ENCODE assay signal across 30 mouse cellular contexts in the genomic region with DNA sequence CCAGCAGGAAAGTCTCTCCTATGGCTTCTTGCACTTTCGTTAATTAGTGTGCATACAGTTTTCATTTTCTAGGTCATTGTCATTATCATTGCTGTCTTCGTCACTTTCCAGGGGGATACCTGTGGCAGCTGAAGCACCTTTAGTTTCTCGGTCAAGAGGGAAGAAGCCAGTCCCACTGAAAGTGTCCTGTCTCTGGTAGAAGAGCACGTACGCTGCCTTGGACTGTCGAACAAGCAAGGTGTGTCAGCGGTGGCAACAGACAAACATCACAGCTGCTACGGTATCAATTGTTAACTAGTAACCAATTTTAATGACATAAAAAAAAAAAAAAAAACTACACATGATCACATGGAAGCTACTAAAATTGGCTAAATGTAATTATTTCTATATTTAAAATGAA.
"Had no signal": no experiment of that assay in that cellular context is flagged by ENCODE, and none has a peak within 500 bp of the region (broad histone marks: within the 10 kb centered on the region; RNA-seq: fewer than 3 reads in every experiment).

No protein-coding gene starts in this region.

- ATAC-seq: liver, embryonic 12.5 days; liver, postnatal 0 days; lung, postnatal 0 days; midbrain, embryonic 13.5 days; midbrain, embryonic 15.5 days; midbrain, embryonic 16.5 days had no signal

- H3K27ac ChIP-seq: left cerebral cortex, adult 2 months; limb, embryonic 12.5 days; limb, embryonic 13.5 days; limb, embryonic 15.5 days; liver, embryonic 12.5 days; liver, embryonic 13.5 days; liver, embryonic 14.5 days; liver, embryonic 15.5 days; lung, embryonic 15.5 days; macrophage; midbrain, embryonic 12.5 days; midbrain, embryonic 13.5 days; midbrain, embryonic 15.5 days; neural tube, embryonic 12.5 days had no signal

- H3K4me1 ChIP-seq: limb, embryonic 12.5 days; limb, embryonic 13.5 days; limb, embryonic 15.5 days; liver, embryonic 12.5 days; liver, embryonic 13.5 days; megakaryocyte, embryonic 14.5 days; midbrain, embryonic 13.5 days; midbrain, embryonic 15.5 days; neural tube, embryonic 12.5 days had no signal

- H3K9me3 ChIP-seq: limb, embryonic 12.5 days; limb, embryonic 13.5 days; limb, embryonic 15.5 days; liver, embryonic 12.5 days; liver, embryonic 13.5 days; liver, embryonic 15.5 days; lung, embryonic 15.5 days; megakaryocyte, embryonic 14.5 days; midbrain, embryonic 12.5 days; midbrain, embryonic 13.5 days; midbrain, embryonic 15.5 days; neural tube, embryonic 12.5 days had no signal

- DNase-seq: left cerebral cortex, postnatal 4 days; liver; liver, embryonic 13.5 days; liver, postnatal 0 days; lung, adult 18-20 months; lung, adult 2 months; lung, embryonic 14.5 days; lung, postnatal 10 days; lung, postnatal 14 days; lung, postnatal 36 days; lung, postnatal 4 days; midbrain, embryonic 14.5 days had no signal

- H3K4me3 ChIP-seq: left cerebral cortex, adult 2 months; limb, embryonic 12.5 days; limb, embryonic 13.5 days; limb, embryonic 15.5 days; liver, embryonic 12.5 days; liver, embryonic 13.5 days; liver, embryonic 15.5 days; lung, embryonic 15.5 days; megakaryocyte, embryonic 14.5 days; midbrain, embryonic 12.5 days; midbrain, embryonic 13.5 days; midbrain, embryonic 15.5 days; myocyte; neural tube, embryonic 12.5 days had no signal

- H3K4me2 ChIP-seq: limb, embryonic 12.5 days; limb, embryonic 13.5 days; limb, embryonic 15.5 days; liver, embryonic 11.5 days; liver, embryonic 12.5 days; liver, embryonic 13.5 days; liver, embryonic 15.5 days; lung, embryonic 14.5 days; lung, embryonic 15.5 days; midbrain, embryonic 12.5 days; midbrain, embryonic 13.5 days; midbrain, embryonic 15.5 days; neural tube, embryonic 12.5 days had no signal

- H3K27me3 ChIP-seq: limb, embryonic 12.5 days; limb, embryonic 13.5 days; limb, embryonic 15.5 days; liver, embryonic 12.5 days; liver, embryonic 13.5 days; liver, embryonic 15.5 days; lung, embryonic 15.5 days; megakaryocyte, embryonic 14.5 days; midbrain, embryonic 12.5 days; midbrain, embryonic 13.5 days; midbrain, embryonic 15.5 days; neural tube, embryonic 12.5 days had no signal

- H3K9ac ChIP-seq: limb, embryonic 12.5 days; limb, embryonic 13.5 days; limb, embryonic 15.5 days; liver, embryonic 12.5 days; liver, embryonic 13.5 days; liver, embryonic 14.5 days; liver, embryonic 15.5 days; liver, postnatal 0 days; lung, embryonic 14.5 days; lung, embryonic 15.5 days; midbrain, embryonic 12.5 days; midbrain, embryonic 13.5 days; midbrain, embryonic 15.5 days; neural tube, embryonic 12.5 days had no signal
